Mouse (Mus musculus) liver, adult 2 months (tissue): Measurements from ENCODE around the gene Gm11172. TPM values are rescaled to one million over a fixed set of nuclear protein-coding genes. Genes with fewer than 3 reads are reported as not detected.

Experiments
- DNase-seq: peaks from one replicate; pipeline ENCODE4 v3.0.0-alpha.2; 2011; ENCODE audit warnings: low read depth, low spot score; ENCODE audit errors: extremely low read depth
- H3K27ac ChIP-seq: fragments of 200-500 bp; replicated peaks from 2 replicates; pipeline ENCODE4 v1.5.1; 2012; ENCODE audit warnings: low read depth, mild to moderate bottlenecking, control low read depth, inconsistent platforms, low read length; ENCODE audit not compliant: insufficient read depth
- H3K27me3 ChIP-seq: fragments of 200-500 bp; 2 replicates; pipeline ENCODE4 v1.6.1; 2012; ENCODE audit warnings: mild to moderate bottlenecking, moderate library complexity, low read length, inconsistent platforms; ENCODE audit not compliant: control insufficient read depth, insufficient read depth
- H3K36me3 ChIP-seq: fragments of 200-500 bp; 2 replicates; pipeline ENCODE4 v1.6.1; 2012; ENCODE audit warnings: low read length, inconsistent platforms; ENCODE audit not compliant: control insufficient read depth, insufficient read depth
- H3K4me1 ChIP-seq: fragments of 200-500 bp; 2 replicates; pipeline ENCODE4 v1.6.1; 2011; ENCODE audit warnings: low read length; ENCODE audit not compliant: control insufficient read depth, insufficient read depth
- H3K4me3 ChIP-seq: fragments of 200-500 bp; 2 replicates; pipeline ENCODE4 v1.5.1; 2011; ENCODE audit warnings: low read depth, mild to moderate bottlenecking, control low read depth, low read length, moderate library complexity; ENCODE audit not compliant: insufficient read depth
- H3K79me2 ChIP-seq: fragments of 200-500 bp; 2 replicates; pipeline ENCODE4 v1.6.1; 2012; ENCODE audit warnings: inconsistent platforms, mild to moderate bottlenecking, low read length, moderate library complexity; ENCODE audit not compliant: control insufficient read depth, insufficient read depth
- H3K9ac ChIP-seq: fragments of 200-500 bp; 2 replicates; pipeline ENCODE4 v1.6.1; 2012; ENCODE audit warnings: low read depth, mild to moderate bottlenecking, control low read depth, inconsistent platforms, low read length
- CTCF ChIP-seq: fragments of 200-500 bp; IDR thresholded peaks from 2 replicates; pipeline ENCODE4 v1.5.1; 2011; ENCODE audit warnings: low read depth, low read length, control low read depth
- POLR2A ChIP-seq: fragments of 200-500 bp; IDR thresholded peaks from 2 replicates; pipeline ENCODE4 v1.6.1; 2011; ENCODE audit warnings: low read length, control low read depth; ENCODE audit not compliant: insufficient read depth; ENCODE audit errors: extremely low read depth
- WGBS: fragments of 180-500 bp; shearing (Covaris S2); methylation state at CpG from one replicate; pipeline ENCODE4 v1.1.7; 2018; 5-methylcytosine and 5-hydroxymethylcytosine counted together
- polyA plus RNA-seq: library from polyadenylated mRNA; depleted of rRNA; stranded (reverse); fragments of >200 nt; gene quantifications from 2 replicates; pipeline ENCODE4 v1.2.3, GENCODE M21; 2012; rRNA removed
- total RNA-seq: library from RNA; depleted of rRNA; stranded (reverse); fragments of >200 nt; gene quantifications from 2 replicates; pipeline ENCODE4 v1.2.3, GENCODE M21; 2014; rRNA removed

Gm11172 gene
- not detected in 2 replicates for total RNA-seq
- polyA plus RNA-seq = not detected in 2 replicates

DNA sequence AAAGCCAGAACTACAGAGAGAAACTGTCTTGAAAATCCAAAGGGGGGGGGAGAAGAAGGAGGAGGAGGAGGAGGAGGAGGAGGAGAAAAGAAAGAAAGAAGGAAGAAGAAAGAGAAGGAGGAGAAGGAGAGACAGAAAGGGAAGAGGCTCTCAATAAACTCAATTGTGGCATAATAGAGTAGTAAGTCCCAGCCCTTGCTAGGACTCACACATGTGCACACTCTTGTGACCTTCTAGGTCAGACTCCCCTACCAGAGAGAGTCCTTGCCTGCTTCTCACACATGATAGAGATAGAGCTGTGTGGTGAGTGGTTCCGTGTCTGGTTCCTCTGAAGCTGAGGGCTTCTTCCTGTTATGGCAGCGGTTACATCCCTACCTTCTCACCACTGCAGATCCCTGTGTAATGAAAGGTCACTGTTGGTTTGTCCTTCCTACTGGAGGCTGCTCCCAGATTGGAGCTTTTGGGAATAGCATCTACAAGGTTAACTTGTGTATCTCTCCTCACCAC is at the start of gene Gm11172:
TSS of gene Gm11172 (plus strand) at position 51 of the 507 bp plus-strand sequence.
- H3K9ac ChIP-seq = no peak within 1 kb of the TSS
- no peaks in the 10 kb centered on the region for H3K36me3 ChIP-seq
- 74% methylated on average over 2 of the region's 2 CpGs for WGBS
- TF ChIP-seq POLR2A (no peak), CTCF (no peak)
- no peak within 1 kb of the TSS for H3K27ac ChIP-seq
- H3K79me2 ChIP-seq = no peaks in the 10 kb centered on the region
- no peak for DNase-seq
- peaks cover 3% of the 10 kb centered on the region; the same call in 1 of the 2 replicates for H3K4me1 ChIP-seq
- H3K27me3 ChIP-seq = no peaks in the 10 kb centered on the region
- no peak within 1 kb of the TSS for H3K4me3 ChIP-seq

- H3K9ac ChIP-seq = no peak overlapping the region
- H3K27ac ChIP-seq = no peak overlapping the region
- DNase-seq = no peak
- TF ChIP-seq POLR2A = no peak
- no peak for TF ChIP-seq CTCF
- no peaks in the 10 kb centered on the region for H3K79me2 ChIP-seq
- no peaks in the 10 kb centered on the region for H3K27me3 ChIP-seq
- no peaks in the 10 kb centered on the region for H3K4me1 ChIP-seq
- WGBS = 68% methylated on average over 6 of the region's 6 CpGs
- H3K36me3 ChIP-seq = no peaks in the 10 kb centered on the region
- no peak overlapping the region for H3K4me3 ChIP-seq
Measured at GRCm38 (mm10) chr16:10763540-10764264, 49.0 kb upstream of the Gm11172 start.

GRCm38 (mm10) chr16:10764323-10764722 is 48.4 kb upstream of the Gm11172 start:
- no peaks in the 10 kb centered on the region for H3K79me2 ChIP-seq
- H3K4me3 ChIP-seq = no peak overlapping the region
- H3K4me1 ChIP-seq = no peaks in the 10 kb centered on the region
- TF ChIP-seq CTCF = no peak
- no peak for TF ChIP-seq POLR2A
- H3K27ac ChIP-seq = no peak overlapping the region
- no peak for DNase-seq
- 62% methylated on average over 2 of the region's 2 CpGs for WGBS
- H3K27me3 ChIP-seq = no peaks in the 10 kb centered on the region
- H3K36me3 ChIP-seq = no peaks in the 10 kb centered on the region
- H3K9ac ChIP-seq = no peak overlapping the region

DNA sequence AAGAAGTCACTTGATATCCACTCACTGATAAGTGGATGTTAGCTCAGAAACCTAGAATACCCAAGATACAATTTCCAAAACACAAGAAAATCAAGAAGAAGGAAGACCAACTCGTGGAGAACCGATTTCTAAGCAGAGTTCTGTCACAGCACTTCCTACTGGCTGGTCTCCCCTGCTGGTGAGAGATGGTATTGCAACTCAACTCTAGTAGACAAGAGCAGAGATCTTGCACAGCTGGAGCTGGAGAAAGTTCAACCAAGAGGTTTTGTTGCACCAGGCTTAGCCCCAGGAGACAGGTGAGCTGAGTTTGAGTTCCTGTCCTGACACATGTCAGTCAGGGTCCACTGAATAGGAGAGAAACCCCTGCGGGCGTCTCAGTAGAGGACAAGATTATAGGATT is 45.6 kb upstream of the Gm11172 start:
- Histone ChIP-seq H3K4me1 (no peaks in the 10 kb centered on the region), H3K79me2 (no peaks in the 10 kb centered on the region), H3K27me3 (no peaks in the 10 kb centered on the region), H3K4me3 (no peak overlapping the region), H3K27ac (no peak overlapping the region), H3K36me3 (no peaks in the 10 kb centered on the region), H3K9ac (no peak overlapping the region)
- DNase-seq = peak; percentile 62
- 41% methylated on average over 4 of the region's 4 CpGs for WGBS
- TF ChIP-seq CTCF (peak; percentile 68), POLR2A (no peak)

DNA sequence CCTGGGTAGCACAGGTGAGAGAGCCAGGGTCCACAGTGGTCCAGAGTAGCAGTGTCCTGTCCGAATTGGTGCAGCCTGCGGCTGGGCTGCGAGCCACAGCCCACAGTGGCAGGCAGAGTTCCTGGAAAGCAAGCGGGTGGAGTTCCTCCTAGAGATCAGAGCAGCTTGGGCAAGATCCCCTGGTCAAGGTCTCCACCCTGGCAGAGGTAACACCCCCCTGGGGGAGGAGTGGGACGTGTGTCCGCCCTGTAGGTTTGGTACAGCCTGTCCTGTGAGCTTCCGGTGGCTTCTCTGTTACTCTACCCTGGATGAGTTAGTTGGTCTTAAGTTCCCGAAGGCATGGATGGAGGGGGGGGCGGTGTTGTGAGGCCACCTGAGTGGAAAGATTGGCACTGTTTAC is 43.9 kb upstream of the Gm11172 start:
- no peaks in the 10 kb centered on the region for H3K79me2 ChIP-seq
- TF ChIP-seq POLR2A (no peak), CTCF (no peak)
- peak; percentile 35 for DNase-seq
- no peak overlapping the region for H3K9ac ChIP-seq
- H3K4me1 ChIP-seq = no peaks in the 10 kb centered on the region
- H3K27me3 ChIP-seq = no peaks in the 10 kb centered on the region
- H3K4me3 ChIP-seq = no peak overlapping the region
- 62% methylated on average over 9 of the region's 9 CpGs for WGBS
- no peak overlapping the region for H3K27ac ChIP-seq
- H3K36me3 ChIP-seq = no peaks in the 10 kb centered on the region

DNA sequence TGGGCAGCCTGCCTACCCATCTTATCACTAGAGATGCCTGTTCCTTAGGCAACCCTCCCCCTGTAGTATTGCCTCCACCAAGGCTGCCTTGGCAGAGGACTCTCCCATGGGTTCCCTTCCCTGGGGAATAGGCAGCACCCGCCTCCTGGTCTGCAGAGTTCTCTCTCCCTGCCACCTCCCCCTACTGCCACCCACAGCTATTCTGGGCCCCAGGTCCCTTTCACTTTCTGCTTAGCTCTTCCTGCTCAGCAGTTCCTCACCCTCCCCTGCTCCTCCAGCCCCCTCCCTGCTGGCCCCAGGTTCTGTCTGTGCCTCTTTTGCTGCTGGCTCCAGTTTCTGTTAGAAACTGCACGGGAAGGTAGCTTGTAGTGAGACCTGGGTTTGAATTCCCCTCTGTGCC is 43.1 kb upstream of the Gm11172 start:
- Histone ChIP-seq H3K4me1 (no peaks in the 10 kb centered on the region), H3K4me3 (no peak overlapping the region), H3K27ac (no peak overlapping the region), H3K27me3 (no peaks in the 10 kb centered on the region), H3K79me2 (no peaks in the 10 kb centered on the region), H3K36me3 (no peaks in the 10 kb centered on the region), H3K9ac (no peak overlapping the region)
- DNase-seq = no peak
- no peak for TF ChIP-seq POLR2A
- no peak for TF ChIP-seq CTCF
- WGBS = 60% methylated on average over 2 of the region's 2 CpGs
